Mouse (Mus musculus) cortical plate, adult 2 months (tissue): Measurements from ENCODE around the gene Igf2bp1.

Experiments used
- CTCF ChIP-seq: fragments of 200-500 bp; IDR thresholded peaks from 2 replicates; pipeline ENCODE4 v1.5.1; 2011; ENCODE audit warnings: mild to moderate bottlenecking, control low read depth, low read length; ENCODE audit not compliant: insufficient read depth; ENCODE audit errors: extremely low read depth
- POLR2A ChIP-seq: fragments of 200-500 bp; IDR thresholded peaks from 2 replicates; pipeline ENCODE4 v1.6.1; 2011; ENCODE audit warnings: mild to moderate bottlenecking, low read length, control low read depth; ENCODE audit not compliant: insufficient read depth; ENCODE audit errors: extremely low read depth

DNA sequence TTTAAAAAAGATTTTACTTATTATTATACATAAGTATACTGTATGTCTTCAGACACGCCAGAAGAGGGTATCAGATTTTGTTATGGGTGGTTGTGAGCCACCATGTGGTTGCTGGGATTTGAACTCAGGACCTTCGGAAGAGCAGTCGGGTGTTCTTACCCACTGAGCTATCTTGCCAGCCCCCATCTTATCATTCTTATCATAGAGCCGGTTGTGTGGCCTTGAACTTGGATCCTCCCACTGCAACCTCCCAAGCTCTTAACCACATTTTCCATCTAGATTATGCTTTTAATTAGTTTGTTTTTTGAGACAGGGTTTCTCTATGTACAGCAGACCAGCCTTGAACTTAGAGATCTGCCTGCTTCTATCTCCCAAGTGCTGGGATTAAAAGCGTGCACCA, 31.8 kb upstream of the Igf2bp1 start:
- TF ChIP-seq CTCF (no peak), POLR2A (no peak)
